Mouse (Mus musculus) hindbrain, embryonic 15.5 days (tissue): ENCODE data around the gene Fads3. TPM values are rescaled to one million over a fixed set of nuclear protein-coding genes. Genes with fewer than 3 reads are reported as not detected.

ENCODE experiments used
- ATAC-seq: fragments of 200-750 bp; cut with Nextera tagmentation; 2 replicates; pipeline ENCODE4 v1.8.0; 2017; ENCODE audit warnings: low read depth, moderate number of reproducible peaks, moderate TSS enrichment; ENCODE audit not compliant: low FRiP score
- H3K27ac ChIP-seq: fragments of 300-500 bp; sonication (generic); replicated peaks from 2 replicates; pipeline ENCODE4 v1.5.1; 2015; ENCODE audit warnings: mild to moderate bottlenecking, inconsistent platforms
- H3K27me3 ChIP-seq: fragments of 300-500 bp; sonication (generic); 2 replicates; pipeline ENCODE4 v1.6.1; 2015; ENCODE audit warnings: control low read depth, inconsistent platforms
- H3K36me3 ChIP-seq: fragments of 300-500 bp; sonication (generic); 2 replicates; pipeline ENCODE4 v1.6.1; 2015; ENCODE audit warnings: control low read depth, inconsistent platforms
- H3K4me1 ChIP-seq: fragments of 300-500 bp; sonication (generic); replicated peaks from 2 replicates; pipeline ENCODE4 v1.6.1; 2015; ENCODE audit warnings: control low read depth, inconsistent platforms
- H3K4me2 ChIP-seq: fragments of 300-500 bp; sonication (generic); 2 replicates; pipeline ENCODE4 v1.6.1; 2015; ENCODE audit warnings: moderate library complexity, mild to moderate bottlenecking, inconsistent platforms
- H3K4me3 ChIP-seq: fragments of 300-500 bp; sonication (generic); 2 replicates; pipeline ENCODE4 v1.5.1; 2015; ENCODE audit warnings: mild to moderate bottlenecking, inconsistent platforms
- H3K9ac ChIP-seq: fragments of 300-500 bp; sonication (generic); 2 replicates; pipeline ENCODE4 v1.6.1; 2015; ENCODE audit warnings: inconsistent platforms
- H3K9me3 ChIP-seq: fragments of 300-500 bp; sonication (generic); 2 replicates; pipeline ENCODE4 v1.6.1; 2016; ENCODE audit warnings: control low read depth, inconsistent platforms
- WGBS: fragments of 180-500 bp; shearing (Covaris S2); methylation state at CpG from one replicate; pipeline ENCODE4 v1.1.7; 2015; 5-methylcytosine and 5-hydroxymethylcytosine counted together
- polyA plus RNA-seq: library from polyadenylated mRNA; unstranded; fragments of >200 nt; fragmentation: Nextera tagmentation; extraction: Ambion mirVana; gene quantifications from 2 replicates; pipeline ENCODE4 v1.2.1, GENCODE M21; 2015

The Fads3 gene
- polyA plus RNA-seq, 1 experiment from 2014 or later, result 31.4 TPM

GRCm38 (mm10) chr19:10108129-10108528 lies 66.8 kb downstream of the Fads3 start:
- no peak overlapping the region for H3K4me2 ChIP-seq
- no peaks in the 10 kb centered on the region for H3K9me3 ChIP-seq
- H3K4me1 ChIP-seq, result no peaks in the 10 kb centered on the region
- no peak for ATAC-seq
- no peak overlapping the region for H3K4me3 ChIP-seq
- H3K9ac ChIP-seq, result no peak overlapping the region
- H3K27me3 ChIP-seq, result no peaks in the 10 kb centered on the region
- 100% methylated on average over 1 of the region's 1 CpGs for WGBS
- no peaks in the 10 kb centered on the region for H3K36me3 ChIP-seq
- H3K27ac ChIP-seq, result no peak overlapping the region

GRCm38 (mm10) chr19:10108666-10109065 lies 67.3 kb downstream of the Fads3 start:
- WGBS, result 82% methylated on average over 2 of the region's 2 CpGs

More at GRCm38 (mm10) chr19:10108666-10109065, 67.3 kb downstream of the Fads3 start:
- Histone ChIP-seq H3K9ac (no peak overlapping the region), H3K4me1 (no peaks in the 10 kb centered on the region), H3K27me3 (no peaks in the 10 kb centered on the region), H3K27ac (no peak overlapping the region), H3K4me3 (no peak overlapping the region), H3K36me3 (no peaks in the 10 kb centered on the region), H3K4me2 (no peak overlapping the region), H3K9me3 (no peaks in the 10 kb centered on the region)
- no peak for ATAC-seq

Other genes starting within 250 kb of the Fads3 start
- gene Scgb2a2, start 194.0 kb upstream of the Fads3 start, polyA plus RNA-seq, result not detected in 2 replicates
- gene Incenp, start 142.0 kb upstream of the Fads3 start, polyA plus RNA-seq, result 30.7 and 33.5 TPM in 2 replicates
- gene Fth1, start 61.0 kb upstream of the Fads3 start, polyA plus RNA-seq, result 1,700 and 1,726 TPM in 2 replicates
- 2.3 TPM in 2 replicates for gene Best1, start 39.9 kb upstream of the Fads3 start, polyA plus RNA-seq
- gene Rab3il1, start 39.9 kb upstream of the Fads3 start, polyA plus RNA-seq, result 20.7 and 22.3 TPM in 2 replicates
- gene Fads2, start 60.2 kb downstream of the Fads3 start, polyA plus RNA-seq, result 218 and 229 TPM in 2 replicates
- 155 and 160 TPM in 2 replicates for gene Fads1, start 141.3 kb downstream of the Fads3 start, polyA plus RNA-seq
- gene Tmem258, start 162.4 kb downstream of the Fads3 start, polyA plus RNA-seq, result 330 and 360 TPM in 2 replicates
- gene Fen1, start 162.6 kb downstream of the Fads3 start, polyA plus RNA-seq, result 28.0 and 28.2 TPM in 2 replicates
- 0.76 and 0.92 TPM in 2 replicates for gene Myrf, start 199.2 kb downstream of the Fads3 start, polyA plus RNA-seq